Mouse (Mus musculus) heart, embryonic 11.5 days (tissue): ENCODE measurements around the gene 1700029I15Rik. TPM values are rescaled to one million over a fixed set of nuclear protein-coding genes. Genes with fewer than 3 reads are reported as not detected.

Experiments
- ATAC-seq: fragments of 200-750 bp; cut with Nextera tagmentation; replicated peaks from 2 replicates; pipeline ENCODE4 v1.8.0; 2017; ENCODE audit warnings: moderate library complexity; ENCODE audit not compliant: insufficient number of reproducible peaks, low FRiP score, low TSS enrichment
- H3K27ac ChIP-seq: fragments of 300-500 bp; sonication (generic); 2 replicates; pipeline ENCODE4 v1.5.1; 2014; ENCODE audit warnings: mild to moderate bottlenecking, low read depth, low read length
- H3K27me3 ChIP-seq: fragments of 300-500 bp; sonication (generic); 2 replicates; pipeline ENCODE4 v1.6.1; 2014; ENCODE audit warnings: mild to moderate bottlenecking, low read length, mixed read lengths; ENCODE audit not compliant: control insufficient read depth, insufficient read depth
- H3K36me3 ChIP-seq: fragments of 300-500 bp; sonication (generic); 2 replicates; pipeline ENCODE4 v1.6.1; 2014; ENCODE audit warnings: mild to moderate bottlenecking, low read length, moderate library complexity, mixed read lengths; ENCODE audit not compliant: control insufficient read depth, insufficient read depth
- H3K4me1 ChIP-seq: fragments of 300-500 bp; sonication (generic); 2 replicates; pipeline ENCODE4 v1.6.1; 2014; ENCODE audit warnings: low read length; ENCODE audit not compliant: control insufficient read depth, insufficient read depth
- H3K4me2 ChIP-seq: fragments of 300-500 bp; sonication (generic); 2 replicates; pipeline ENCODE4 v1.6.1; 2014; ENCODE audit warnings: mild to moderate bottlenecking, moderate library complexity
- H3K4me3 ChIP-seq: fragments of 300-500 bp; sonication (generic); 2 replicates; pipeline ENCODE4 v1.5.1; 2014; ENCODE audit warnings: low read depth, low read length
- H3K9ac ChIP-seq: fragments of 300-500 bp; sonication (generic); 2 replicates; pipeline ENCODE4 v1.6.1; 2014; ENCODE audit warnings: mild to moderate bottlenecking, low read depth, low read length, moderate library complexity
- H3K9me3 ChIP-seq: fragments of 300-500 bp; sonication (generic); replicated peaks from 2 replicates; pipeline ENCODE4 v1.6.1; 2016; ENCODE audit warnings: low read length; ENCODE audit not compliant: control insufficient read depth
- WGBS: fragments of 180-500 bp; shearing (Covaris S2); extraction: QIAGEN DNeasy Blood & Tissue Kit; methylation state at CpG from one replicate; pipeline ENCODE4 v1.1.7; 2014; ENCODE audit not compliant: insufficient replicate concordance; 5-methylcytosine and 5-hydroxymethylcytosine counted together
- polyA plus RNA-seq: library from polyadenylated mRNA; unstranded; fragments of >200 nt; fragmentation: Nextera tagmentation; extraction: Ambion mirVana; gene quantifications from 2 replicates; pipeline ENCODE4 v1.2.1, GENCODE M21; 2014

1700029I15Rik gene
- polyA plus RNA-seq, 1 experiment from 2014 or later: 0.67 TPM

DNA sequence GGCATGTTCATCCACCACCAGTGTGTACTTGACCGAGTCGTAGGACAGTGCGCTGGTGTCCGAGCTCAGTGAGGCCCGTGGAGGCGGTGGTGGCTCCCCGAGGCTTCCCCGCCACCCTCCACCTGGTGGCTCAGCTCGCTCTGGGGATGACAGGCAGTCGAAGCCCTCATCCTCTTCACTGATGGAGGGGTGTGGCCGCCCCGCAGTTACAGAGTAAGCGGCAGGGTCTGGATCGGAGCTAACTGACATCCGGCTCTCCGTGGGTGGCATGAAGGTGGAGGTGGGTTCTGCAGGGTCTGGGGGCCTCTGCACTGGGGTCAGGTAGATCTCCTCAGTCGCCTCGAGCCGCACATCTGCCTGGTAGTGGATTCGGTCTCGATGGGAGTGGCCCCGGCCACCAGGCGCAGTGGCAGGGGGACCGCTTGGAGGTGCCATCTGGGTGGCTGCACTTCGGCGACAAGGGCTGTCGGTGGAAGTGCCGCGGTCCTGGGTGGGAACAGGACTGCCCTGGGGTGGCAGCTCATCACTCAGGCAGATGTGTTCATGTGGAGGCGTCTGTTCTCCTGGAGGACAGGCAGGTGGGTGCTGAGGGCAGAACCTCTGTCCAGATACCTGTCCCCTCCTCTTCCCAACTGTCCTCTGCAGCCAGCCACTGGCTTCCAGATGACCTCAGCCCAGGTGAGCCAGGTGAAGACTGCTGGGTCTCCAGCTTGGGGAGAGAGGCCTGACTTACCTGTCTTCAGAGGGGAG lies 4.7 kb downstream of the 1700029I15Rik start:
- ATAC-seq: no peak
- Histone ChIP-seq H3K27ac (no peak overlapping the region), H3K9ac (no peak overlapping the region), H3K9me3 (no peaks in the 10 kb centered on the region), H3K4me2 (no peak overlapping the region), H3K36me3 (no peaks in the 10 kb centered on the region; the same call in 1 of the 2 replicates), H3K4me1 (peaks cover 2% of the 10 kb centered on the region), H3K27me3 (peaks cover 31% of the 10 kb centered on the region), H3K4me3 (no peak overlapping the region)
- 80% methylated on average over 30 of the region's 30 CpGs for WGBS

DNA sequence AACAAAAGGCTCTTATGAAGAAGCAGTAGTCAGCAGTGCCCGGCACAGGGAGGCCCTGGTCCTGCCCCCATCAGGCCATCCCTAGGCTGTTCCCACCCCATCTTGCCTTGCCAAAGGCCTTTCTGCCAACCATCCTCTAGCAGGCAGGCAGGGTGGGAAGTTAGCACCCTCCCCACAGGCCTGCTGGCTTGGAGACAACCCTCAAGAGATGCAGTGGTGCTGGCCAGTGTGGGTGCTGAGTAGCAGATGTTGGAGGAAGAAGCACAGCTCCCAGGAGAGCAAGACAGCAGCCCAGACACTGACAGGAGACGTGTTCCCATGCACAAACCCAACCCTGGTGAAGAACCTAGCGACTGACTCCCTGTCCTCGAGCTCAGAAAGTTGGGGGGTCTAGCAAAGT lies 5.3 kb downstream of the 1700029I15Rik start:
- Histone ChIP-seq H3K4me2 (no peak overlapping the region), H3K9ac (0 out of 2 replicates have a peak overlapping the region, but pooled peaks have one; percentile 22), H3K27me3 (peaks cover 37% of the 10 kb centered on the region), H3K36me3 (no peaks in the 10 kb centered on the region; the same call in 1 of the 2 replicates), H3K27ac (no peak overlapping the region), H3K4me1 (peaks cover 8% of the 10 kb centered on the region), H3K9me3 (no peaks in the 10 kb centered on the region), H3K4me3 (no peak overlapping the region)
- ATAC-seq: no peak
- WGBS: 70% methylated on average over 4 of the region's 4 CpGs

DNA sequence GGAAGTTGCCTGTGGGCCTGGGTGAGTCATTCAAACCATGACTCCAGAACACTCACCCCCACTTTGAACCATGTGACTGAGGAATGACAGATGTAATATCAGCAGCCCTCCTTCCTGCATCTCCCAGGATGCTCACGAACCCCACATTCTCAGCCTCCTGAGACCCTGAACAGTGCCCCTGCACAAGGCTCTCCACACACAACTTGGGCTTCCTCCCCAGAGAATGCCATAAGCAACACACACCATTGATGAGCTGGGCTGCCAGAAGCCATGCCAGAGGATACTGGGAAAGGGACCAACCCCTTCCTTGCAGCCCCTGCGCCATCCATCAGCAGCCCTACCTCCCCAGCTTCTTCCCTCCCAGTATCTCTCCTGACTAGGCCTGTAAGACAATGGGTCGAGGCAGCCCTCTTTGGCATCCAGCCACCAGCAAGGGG lies 5.8 kb downstream of the 1700029I15Rik start:
- Histone ChIP-seq H3K9me3 (no peaks in the 10 kb centered on the region), H3K4me1 (peaks cover 8% of the 10 kb centered on the region), H3K9ac (no peak overlapping the region), H3K4me2 (peak overlapping the region; percentile 88), H3K4me3 (0 out of 2 replicates have a peak overlapping the region, but pooled peaks have one; percentile 58), H3K36me3 (no peaks in the 10 kb centered on the region; the same call in 1 of the 2 replicates), H3K27me3 (peaks cover 42% of the 10 kb centered on the region), H3K27ac (no peak overlapping the region)
- ATAC-seq: no peak
- 49% methylated on average over 3 of the region's 3 CpGs for WGBS

DNA sequence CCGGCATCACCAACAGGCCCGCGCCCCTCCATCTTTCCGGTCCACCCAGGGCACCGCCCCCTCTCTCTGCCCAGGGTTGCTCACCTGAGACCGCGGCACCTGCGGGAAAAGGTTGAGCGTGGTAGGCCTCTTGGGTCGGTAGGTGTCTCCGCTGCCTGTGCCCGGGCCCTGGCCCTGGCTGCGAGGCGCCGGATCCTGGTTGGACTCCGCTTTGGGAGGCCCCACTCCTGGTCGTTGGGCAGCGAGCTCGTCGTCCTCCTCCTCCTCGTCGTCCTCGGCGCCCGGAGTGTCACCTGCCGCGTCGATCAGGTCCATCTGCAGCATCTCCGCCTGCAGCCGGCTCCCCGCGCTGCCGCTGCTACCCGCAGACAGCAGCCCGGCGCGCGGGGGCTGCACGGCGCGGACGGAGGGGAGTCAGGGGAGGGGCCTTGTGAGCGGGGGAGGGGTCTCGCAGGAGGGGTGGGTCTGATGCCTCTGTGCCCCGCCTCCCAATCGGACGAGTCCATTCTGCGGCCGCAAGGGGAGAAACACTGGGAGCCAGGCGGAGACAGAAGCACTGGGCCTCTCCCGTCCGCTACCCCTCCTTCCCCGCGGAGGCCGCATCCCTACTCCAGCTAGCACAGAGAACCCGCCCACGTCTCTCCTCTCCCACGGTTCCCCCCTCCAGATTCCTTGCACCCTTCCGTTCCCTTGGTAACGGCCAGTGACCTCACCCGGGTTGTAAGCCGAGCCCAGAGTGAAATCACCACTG lies 6.7 kb downstream of the 1700029I15Rik start:
- Histone ChIP-seq H3K9ac (peak overlapping the region; percentile 65), H3K36me3 (no peaks in the 10 kb centered on the region), H3K27ac (peak overlapping the region; percentile 50; the same call in 1 of the 2 replicates), H3K9me3 (no peaks in the 10 kb centered on the region), H3K4me1 (peaks cover 8% of the 10 kb centered on the region), H3K4me3 (peak overlapping the region; percentile 58), H3K4me2 (peak overlapping the region; percentile 88), H3K27me3 (peaks cover 51% of the 10 kb centered on the region)
- ATAC-seq: peak; percentile 73
- under 1% methylated on average over 50 of the region's 62 CpGs for WGBS

DNA sequence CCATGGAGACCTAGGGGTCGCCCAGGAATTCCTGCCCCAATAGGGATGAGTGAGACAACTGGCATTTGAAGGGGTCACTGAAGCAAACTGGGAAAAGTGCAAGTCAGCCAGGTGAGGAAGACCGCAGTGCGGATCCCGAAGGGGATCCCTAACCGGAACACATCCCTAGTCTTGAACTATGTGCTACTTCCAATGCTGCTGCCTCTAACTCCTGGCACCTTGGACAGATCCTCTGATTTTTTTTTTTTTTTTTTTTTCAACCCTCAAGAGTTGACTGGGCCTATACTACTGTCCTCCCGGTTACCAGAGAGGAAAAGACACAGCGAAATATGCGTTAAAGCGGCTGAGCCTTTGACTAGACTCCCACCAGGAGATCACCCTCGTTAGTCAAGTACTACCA lies 7.3 kb downstream of the 1700029I15Rik start:
- Histone ChIP-seq H3K4me2 (peak overlapping the region; percentile 88), H3K36me3 (no peaks in the 10 kb centered on the region), H3K9me3 (no peaks in the 10 kb centered on the region), H3K9ac (no peak overlapping the region), H3K4me3 (peak overlapping the region; percentile 58), H3K27ac (no peak overlapping the region), H3K4me1 (peaks cover 8% of the 10 kb centered on the region), H3K27me3 (peaks cover 54% of the 10 kb centered on the region)
- WGBS: 6% methylated on average over 10 of the region's 10 CpGs
- no peak for ATAC-seq

DNA sequence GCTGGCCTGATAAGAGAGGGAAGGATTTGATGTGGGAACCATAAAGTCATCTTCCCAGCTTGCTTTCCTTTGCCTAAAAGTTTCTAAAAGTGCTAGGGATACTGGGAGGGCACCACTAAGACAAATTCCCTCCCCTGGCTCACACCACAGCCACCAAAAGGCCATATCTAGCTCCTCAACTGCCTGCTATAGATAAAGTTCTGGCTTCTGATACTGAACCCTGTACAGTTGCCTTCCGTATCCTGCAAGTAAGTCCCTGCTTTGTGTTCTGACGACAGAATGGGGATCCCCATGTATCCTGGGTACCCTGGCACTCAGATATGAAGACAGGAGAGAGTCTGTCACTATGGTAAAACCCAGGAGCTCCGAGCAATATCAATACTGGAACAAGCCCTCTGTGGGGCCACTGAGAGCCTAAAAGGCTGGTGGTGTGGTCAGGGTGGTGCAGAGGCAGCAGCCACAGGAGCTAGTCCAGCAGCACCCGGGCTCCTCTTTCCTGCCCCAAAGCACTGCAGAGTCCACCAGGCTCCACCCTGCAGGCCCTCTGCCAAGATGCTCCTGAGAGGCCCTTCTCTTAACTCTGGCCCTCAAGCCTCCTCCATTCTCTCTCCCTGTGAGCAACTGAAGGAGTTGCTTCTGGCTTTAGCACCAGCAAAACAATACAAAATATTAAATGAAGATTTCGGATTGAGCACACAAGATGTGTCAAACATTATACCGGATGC lies 8.0 kb downstream of the 1700029I15Rik start:
- Histone ChIP-seq H3K9me3 (no peaks in the 10 kb centered on the region), H3K27me3 (peaks cover 55% of the 10 kb centered on the region), H3K9ac (no peak overlapping the region), H3K4me1 (peaks cover 8% of the 10 kb centered on the region), H3K36me3 (no peaks in the 10 kb centered on the region), H3K27ac (no peak overlapping the region), H3K4me3 (no peak overlapping the region), H3K4me2 (no peak overlapping the region)
- ATAC-seq: no peak
- WGBS: 74% methylated on average over 6 of the region's 6 CpGs

DNA sequence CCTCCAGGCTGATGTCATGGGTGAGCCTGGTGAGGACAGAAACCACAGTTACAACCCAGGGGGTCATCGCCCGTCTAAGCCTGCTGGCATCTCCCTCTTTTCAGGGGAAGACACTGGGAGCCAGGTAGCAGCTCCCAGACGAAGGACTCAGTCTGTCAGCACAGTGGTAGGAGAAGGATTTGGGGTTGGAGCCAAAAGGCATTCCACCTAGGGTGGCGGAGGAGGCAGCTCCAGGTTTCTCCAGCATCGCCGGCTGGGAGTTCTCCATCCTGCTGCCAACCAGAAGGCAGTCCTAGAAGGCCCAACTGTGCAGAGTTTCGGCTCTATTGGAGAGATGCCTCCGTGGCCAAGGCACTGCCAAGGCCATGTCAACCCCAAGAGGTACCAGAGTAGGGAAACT lies 8.8 kb downstream of the 1700029I15Rik start:
- no peak overlapping the region for H3K27ac ChIP-seq
- WGBS: 75% methylated on average over 8 of the region's 8 CpGs
- H3K27me3 ChIP-seq: peaks cover 58% of the 10 kb centered on the region
- H3K36me3 ChIP-seq: no peaks in the 10 kb centered on the region
- H3K9me3 ChIP-seq: no peaks in the 10 kb centered on the region
- peaks cover 8% of the 10 kb centered on the region for H3K4me1 ChIP-seq
- no peak overlapping the region for H3K4me2 ChIP-seq
- no peak overlapping the region for H3K4me3 ChIP-seq
- H3K9ac ChIP-seq: no peak overlapping the region
- no peak for ATAC-seq

DNA sequence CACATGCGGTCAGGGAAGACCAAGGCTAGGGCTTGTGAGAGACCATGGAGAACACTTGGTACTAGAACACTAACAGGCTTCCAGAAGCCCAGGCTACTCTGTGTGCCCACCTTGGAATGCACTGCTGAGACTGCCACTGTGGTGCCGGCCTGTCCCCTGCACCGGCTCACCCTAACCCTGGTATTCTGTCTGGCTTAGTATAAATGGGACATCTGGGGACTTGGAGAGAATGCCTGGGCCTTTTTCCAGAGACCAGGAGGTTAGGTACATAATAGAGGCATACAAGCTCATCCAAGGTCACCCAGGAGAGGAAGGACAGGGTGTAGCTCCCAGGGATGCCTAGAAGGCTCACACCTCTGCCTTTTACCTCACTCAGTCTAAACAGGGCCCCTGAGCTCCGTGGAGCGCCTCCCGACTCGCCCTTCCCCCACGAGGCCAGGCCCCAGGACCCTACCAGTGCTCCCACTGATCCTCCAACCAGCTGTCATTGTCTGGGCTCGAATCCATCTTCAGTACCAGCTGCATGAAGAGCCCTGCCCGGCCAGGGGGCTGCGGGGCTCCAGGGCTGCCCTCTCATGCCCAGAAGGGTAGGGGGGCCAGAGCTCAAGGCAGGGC lies 9.5 kb downstream of the 1700029I15Rik start:
- H3K9me3 ChIP-seq: no peaks in the 10 kb centered on the region
- peak overlapping the region; percentile 30 for H3K4me3 ChIP-seq
- peaks cover 8% of the 10 kb centered on the region for H3K4me1 ChIP-seq
- H3K27me3 ChIP-seq: peaks cover 56% of the 10 kb centered on the region
- H3K4me2 ChIP-seq: peak overlapping the region; percentile 59
- no peaks in the 10 kb centered on the region for H3K36me3 ChIP-seq
- H3K9ac ChIP-seq: peak overlapping the region; percentile 23
- no peak overlapping the region for H3K27ac ChIP-seq
- WGBS: 33% methylated on average over 11 of the region's 11 CpGs
- ATAC-seq: no peak
